Mouse (Mus musculus) adrenal gland, postnatal 36 days (tissue): Measurements from ENCODE around the gene Dnajc21. TPM values are rescaled to one million over a fixed set of nuclear protein-coding genes. Genes with fewer than 3 reads are reported as not detected.

Experiments
- DNase-seq, 2 experiments: peaks; one replicate each; pipeline ENCODE4 v3.0.0; 2021; ENCODE audit warnings: mixed read lengths in 1 of 2
- total RNA-seq, 2 experiments: library from RNA; stranded (reverse); gene quantifications; 2 replicates each; pipeline ENCODE4 v1.2.3; 2021

The Dnajc21 gene
- total RNA-seq, 2 experiments from 2014 or later = 39.6 to 46.3 TPM

- peak; percentile 51 to 60 for DNase-seq
Measured at GRCm38 (mm10) chr15:10439963-10440362, 30.4 kb downstream of the Dnajc21 start.

DNA sequence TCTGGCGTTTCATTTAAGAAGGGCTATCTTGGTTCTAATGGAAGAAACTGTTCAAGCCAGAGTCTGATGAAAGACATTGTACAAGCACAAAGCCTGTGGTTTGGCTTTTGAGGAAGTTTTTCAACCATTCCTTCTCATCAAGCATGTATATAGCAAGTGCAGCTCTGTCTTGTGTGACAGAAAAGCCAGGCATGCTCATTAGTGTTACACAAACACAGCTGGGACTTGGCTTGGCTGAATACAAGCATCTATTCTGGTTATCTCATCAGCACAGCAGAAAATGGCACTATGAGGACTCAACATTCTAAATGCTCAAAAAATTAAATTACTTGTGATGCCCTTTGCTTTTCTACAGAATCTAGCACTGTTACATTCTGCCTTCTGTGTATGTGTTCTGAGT, 33.4 kb downstream of the Dnajc21 start:
- no peak for DNase-seq

GRCm38 (mm10) chr15:10426545-10427266, 43.6 kb downstream of the Dnajc21 start:
- no peak for DNase-seq

GRCm38 (mm10) chr15:10426124-10426523, 44.2 kb downstream of the Dnajc21 start:
- no peak for DNase-seq

DNA sequence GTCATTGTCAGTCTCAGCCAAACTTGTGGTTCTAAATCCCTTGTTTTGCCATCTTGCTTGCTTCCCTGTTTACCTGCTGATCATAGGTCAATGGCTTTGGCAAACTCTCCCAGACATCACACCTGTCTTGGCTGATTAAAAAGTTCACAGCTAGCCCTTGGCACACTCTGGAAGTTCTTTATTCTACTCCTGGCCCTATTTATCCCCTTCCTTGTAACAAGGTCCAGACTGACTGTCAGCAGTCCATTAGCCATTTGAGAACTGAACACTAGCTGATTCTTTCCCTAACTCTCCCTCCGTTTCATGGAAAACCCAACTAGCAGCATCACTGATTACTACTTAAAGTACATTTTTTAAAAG, 48.6 kb downstream of the Dnajc21 start:
- DNase-seq = no peak

GRCm38 (mm10) chr15:10421138-10421784, 49.1 kb downstream of the Dnajc21 start:
- DNase-seq = no peak

- no peak for DNase-seq
Measured at GRCm38 (mm10) chr15:10413656-10414055, 56.7 kb downstream of the Dnajc21 start.

- DNase-seq = no peak
Measured at GRCm38 (mm10) chr15:10410881-10411280, 59.4 kb downstream of the Dnajc21 start.

DNA sequence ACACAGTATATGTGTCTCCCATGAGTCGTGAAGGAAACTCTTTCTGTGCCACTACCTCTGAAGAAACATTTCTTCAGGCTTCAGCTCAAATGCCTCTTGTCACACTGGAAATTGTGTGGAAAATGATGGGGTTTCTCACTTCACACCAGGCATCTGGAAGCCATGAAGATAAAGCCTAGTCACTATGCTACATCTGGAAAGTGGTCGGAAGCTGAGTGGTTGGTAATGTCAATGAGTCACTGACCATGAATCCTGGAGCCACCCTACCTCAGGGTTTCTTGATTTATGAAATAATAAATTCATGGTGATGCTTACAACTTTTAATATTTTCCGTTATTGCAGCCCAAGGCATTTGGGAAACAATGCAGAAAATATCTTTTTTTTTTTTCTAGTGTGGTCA, 60.5 kb downstream of the Dnajc21 start:
- no peak for DNase-seq

DNA sequence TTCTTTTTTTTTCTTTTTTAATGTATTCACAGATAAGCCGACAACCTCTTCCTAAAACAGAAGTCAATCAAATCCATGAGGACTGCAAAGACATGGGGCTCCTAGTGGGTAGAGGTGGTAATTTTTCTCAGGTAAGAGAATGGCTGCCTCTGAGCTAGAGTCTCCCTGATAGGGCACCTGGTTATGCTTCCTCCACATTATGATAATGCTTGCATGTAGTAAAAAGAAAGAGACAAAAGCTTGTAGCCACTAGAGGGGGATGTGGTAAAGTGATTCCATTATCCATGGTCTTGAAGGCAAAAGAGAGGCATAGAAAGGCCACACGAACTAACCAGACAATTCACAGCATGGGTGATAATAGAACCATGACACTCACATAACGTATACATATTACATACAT, 69.9 kb downstream of the Dnajc21 start:
- peak in 1 of 2 experiments; percentile 20 for DNase-seq

- peak; percentile 32 for DNase-seq
Measured at GRCm38 (mm10) chr15:10399795-10400194, 70.5 kb downstream of the Dnajc21 start.

Other genes with a start within 250 kb of the Dnajc21 start
- gene Gm21973, start 145.1 kb downstream of the Dnajc21 start, total RNA-seq = not detected
- gene Agxt2, start 112.0 kb downstream of the Dnajc21 start, total RNA-seq = 1 to 10 TPM; 1.5 to 3.6 TPM
- gene Brix1, start 15.4 kb upstream of the Dnajc21 start, total RNA-seq = 10 to 100 TPM; 53.0 to 55.1 TPM
- gene Rad1, start 15.5 kb upstream of the Dnajc21 start, total RNA-seq = 10 to 100 TPM; 14.5 to 14.9 TPM
- not detected for gene Ttc23l, start 88.2 kb upstream of the Dnajc21 start, total RNA-seq
- gene Rai14, start 244.1 kb upstream of the Dnajc21 start, total RNA-seq = 10 to 100 TPM; 25.9 to 32.3 TPM